Mouse (Mus musculus) cerebellum, adult 2 months (tissue): Measurements from ENCODE around the gene Tmem86b. TPM values are rescaled to one million over a fixed set of nuclear protein-coding genes. Genes with fewer than 3 reads are reported as not detected.

ENCODE experiments used
- DNase-seq, 2 experiments: peaks; one replicate each; pipeline ENCODE4 v3.0.0; 2021
- H3K27ac ChIP-seq: fragments of 200-500 bp; 2 replicates; pipeline ENCODE4 v1.5.1; 2012; ENCODE audit warnings: low read length, control low read depth, inconsistent platforms; ENCODE audit not compliant: insufficient read depth
- H3K27me3 ChIP-seq: fragments of 200-500 bp; 2 replicates; pipeline ENCODE4 v1.6.1; 2012; ENCODE audit warnings: inconsistent platforms, mild to moderate bottlenecking, low read length, moderate library complexity; ENCODE audit not compliant: control insufficient read depth, insufficient read depth
- H3K4me1 ChIP-seq: fragments of 200-500 bp; 2 replicates; pipeline ENCODE4 v1.6.1; 2011; ENCODE audit warnings: low read length; ENCODE audit not compliant: control insufficient read depth, insufficient read depth
- H3K4me3 ChIP-seq: fragments of 200-500 bp; replicated peaks from 2 replicates; pipeline ENCODE3; 2011; ENCODE audit warnings: mild to moderate bottlenecking, low read depth, low read length, control low read depth; ENCODE audit not compliant: insufficient read depth
- CTCF ChIP-seq: fragments of 200-500 bp; IDR thresholded peaks from 2 replicates; pipeline ENCODE4 v1.5.1; 2011; ENCODE audit warnings: low read depth, mild to moderate bottlenecking, control low read depth, low read length, moderate library complexity, borderline replicate concordance; ENCODE audit not compliant: insufficient read depth
- POLR2A ChIP-seq: fragments of 200-500 bp; IDR thresholded peaks from 2 replicates; pipeline ENCODE4 v1.6.1; 2011; ENCODE audit warnings: low read length, control low read depth, borderline replicate concordance; ENCODE audit not compliant: insufficient read depth
- WGBS: fragments of 180-500 bp; shearing (Covaris S2); methylation state at CpG from one replicate; pipeline ENCODE4 v1.1.7; 2018; 5-methylcytosine and 5-hydroxymethylcytosine counted together
- polyA plus RNA-seq: library from polyadenylated mRNA; depleted of rRNA; stranded (reverse); fragments of >200 nt; gene quantifications from 2 replicates; pipeline ENCODE4 v1.2.3, GENCODE M21; 2012

Tmem86b gene
- polyA plus RNA-seq, 1 experiment: 47.9 TPM

- DNase-seq: no peak
- 78% methylated on average over 2 of the region's 2 CpGs for WGBS
- no peaks in the 10 kb centered on the region for H3K27me3 ChIP-seq
- no peaks in the 10 kb centered on the region for H3K4me1 ChIP-seq
- H3K4me3 ChIP-seq: no peak overlapping the region
- TF ChIP-seq CTCF (no peak), POLR2A (no peak)
- H3K27ac ChIP-seq: no peak overlapping the region
These were observed 32.5 kb upstream of the Tmem86b start for GRCm38 (mm10) chr7:4663742-4664141.

GRCm38 (mm10) chr7:4663179-4663578 lies 32.0 kb upstream of the Tmem86b start:
- TF ChIP-seq POLR2A: no peak
- no peak for TF ChIP-seq CTCF
- DNase-seq: no peak
- no peaks in the 10 kb centered on the region for H3K27me3 ChIP-seq
- no peak overlapping the region for H3K4me3 ChIP-seq
- H3K4me1 ChIP-seq: no peaks in the 10 kb centered on the region
- WGBS: 82% methylated on average over 8 of the region's 8 CpGs
- no peak overlapping the region for H3K27ac ChIP-seq

- DNase-seq: peak in 1 of 2 experiments; percentile 36
- H3K4me3 ChIP-seq: peak overlapping the region; percentile 70
- whole genome bisulfite sequencing: 16% methylated on average over 3 of the region's 3 CpGs
These were observed 28.8 kb upstream of the Tmem86b start for GRCm38 (mm10) chr7:4659911-4660443.

GRCm38 (mm10) chr7:4658912-4659551 lies 27.8 kb upstream of the Tmem86b start, which contains the start of gene Ppp6r1:
Ppp6r1 (minus strand) TSS chr7:4659019.
- peak; percentile 97 to 99 for DNase-seq
- peak; percentile 75; the same call in 1 of the 2 replicates for TF ChIP-seq POLR2A
- TF ChIP-seq CTCF: peak; percentile 5; the same call in 1 of the 2 replicates
- no peaks in the 10 kb centered on the region; the same call in none of the 2 replicates for H3K4me1 ChIP-seq
- H3K27ac ChIP-seq: peak within 1 kb of the TSS; percentile 53
- peak within 1 kb of the TSS; percentile 70 for H3K4me3 ChIP-seq
- under 1% methylated on average over 54 of the region's 54 CpGs for WGBS
- H3K27me3 ChIP-seq: no peaks in the 10 kb centered on the region

More at GRCm38 (mm10) chr7:4659911-4660443, 28.8 kb upstream of the Tmem86b start:
- H3K27me3 ChIP-seq: no peaks in the 10 kb centered on the region
- H3K4me1 ChIP-seq: no peaks in the 10 kb centered on the region; the same call in 1 of the 2 replicates
- H3K27ac ChIP-seq: peak overlapping the region; percentile 17; the same call in 1 of the 2 replicates
- no peak for TF ChIP-seq POLR2A
- no peak for TF ChIP-seq CTCF

- peak in 1 of 2 experiments; percentile 19 for DNase-seq
- TF ChIP-seq CTCF (no peak), POLR2A (no peak)
- Histone ChIP-seq H3K27me3 (no peaks in the 10 kb centered on the region), H3K27ac (peak overlapping the region; percentile 38; the same call in 1 of the 2 replicates), H3K4me1 (no peaks in the 10 kb centered on the region; the same call in none of the 2 replicates), H3K4me3 (peak overlapping the region; percentile 66)
- under 1% methylated on average over 78 of the region's 78 CpGs for WGBS
These were observed 27.1 kb upstream of the Tmem86b start for GRCm38 (mm10) chr7:4658128-4658907.

GRCm38 (mm10) chr7:4657521-4658127 lies 26.4 kb upstream of the Tmem86b start:
- H3K27ac ChIP-seq: no peak overlapping the region; the same call in 1 of the 2 replicates
- H3K27me3 ChIP-seq: no peaks in the 10 kb centered on the region
- peaks cover 2% of the 10 kb centered on the region for H3K4me1 ChIP-seq
- no peak for TF ChIP-seq CTCF
- TF ChIP-seq POLR2A: no peak
- WGBS: 2% methylated on average over 9 of the region's 9 CpGs
- DNase-seq: peak in 1 of 2 experiments; percentile 28
- H3K4me3 ChIP-seq: peak overlapping the region; percentile 66

- TF ChIP-seq CTCF: no peak
- no peak for TF ChIP-seq POLR2A
- Histone ChIP-seq H3K4me3 (peak overlapping the region; percentile 66), H3K4me1 (peaks cover 9% of the 10 kb centered on the region), H3K27me3 (no peaks in the 10 kb centered on the region), H3K27ac (no peak overlapping the region)
- WGBS: 9% methylated on average over 1 of the region's 1 CpGs
- no peak for DNase-seq
These were observed 25.6 kb upstream of the Tmem86b start for GRCm38 (mm10) chr7:4656818-4657217.
